Mouse (Mus musculus) midbrain, embryonic 13.5 days (tissue): ENCODE data around the gene Zfp213. TPM values are rescaled to one million over a fixed set of nuclear protein-coding genes. Genes with fewer than 3 reads are reported as not detected.
"Not testable (repeated sequence)": the region's sequence is repeated elsewhere in the genome, so short reads cannot be mapped to it uniquely, and the experiment has no call there.

ENCODE experiments used
- ATAC-seq: fragments of 200-750 bp; cut with Nextera tagmentation; 2 replicates; pipeline ENCODE4 v1.8.0; 2017; ENCODE audit warnings: mild to moderate bottlenecking, moderate TSS enrichment, moderate library complexity
- H3K27ac ChIP-seq: fragments of 300-500 bp; sonication (generic); 2 replicates; pipeline ENCODE4 v1.5.1; 2015; ENCODE audit warnings: inconsistent platforms, mild to moderate bottlenecking, moderate library complexity
- H3K27me3 ChIP-seq: fragments of 300-500 bp; sonication (generic); 2 replicates; pipeline ENCODE4 v1.6.1; 2015; ENCODE audit warnings: mild to moderate bottlenecking, inconsistent platforms
- H3K36me3 ChIP-seq: fragments of 300-500 bp; sonication (generic); 2 replicates; pipeline ENCODE4 v1.6.1; 2015; ENCODE audit warnings: mild to moderate bottlenecking, inconsistent platforms
- H3K4me1 ChIP-seq: fragments of 300-500 bp; sonication (generic); replicated peaks from 2 replicates; pipeline ENCODE4 v1.6.1; 2015; ENCODE audit warnings: inconsistent platforms
- H3K4me2 ChIP-seq: fragments of 300-500 bp; sonication (generic); replicated peaks from 2 replicates; pipeline ENCODE4 v1.6.1; 2015; ENCODE audit warnings: moderate library complexity, mild to moderate bottlenecking, inconsistent platforms
- H3K4me3 ChIP-seq: fragments of 300-500 bp; sonication (generic); replicated peaks from 2 replicates; pipeline ENCODE4 v1.5.1; 2015; ENCODE audit warnings: mild to moderate bottlenecking, inconsistent platforms
- H3K9ac ChIP-seq: fragments of 300-500 bp; sonication (generic); replicated peaks from 2 replicates; pipeline ENCODE4 v1.6.1; 2015; ENCODE audit warnings: mild to moderate bottlenecking, inconsistent platforms
- H3K9me3 ChIP-seq: fragments of 300-500 bp; sonication (generic); 2 replicates; pipeline ENCODE4 v1.6.1; 2016; ENCODE audit warnings: mild to moderate bottlenecking, inconsistent platforms
- WGBS: fragments of 180-500 bp; shearing (Covaris S2); methylation state at CpG from one replicate; pipeline ENCODE4 v1.1.7; 2015; 5-methylcytosine and 5-hydroxymethylcytosine counted together
- polyA plus RNA-seq: library from polyadenylated mRNA; unstranded; fragments of >200 nt; fragmentation: Nextera tagmentation; extraction: Ambion mirVana; gene quantifications from 2 replicates; pipeline ENCODE4 v1.2.1, GENCODE M21; 2015

The Zfp213 gene
- polyA plus RNA-seq, 1 experiment from 2014 or later = 20.4 TPM

DNA sequence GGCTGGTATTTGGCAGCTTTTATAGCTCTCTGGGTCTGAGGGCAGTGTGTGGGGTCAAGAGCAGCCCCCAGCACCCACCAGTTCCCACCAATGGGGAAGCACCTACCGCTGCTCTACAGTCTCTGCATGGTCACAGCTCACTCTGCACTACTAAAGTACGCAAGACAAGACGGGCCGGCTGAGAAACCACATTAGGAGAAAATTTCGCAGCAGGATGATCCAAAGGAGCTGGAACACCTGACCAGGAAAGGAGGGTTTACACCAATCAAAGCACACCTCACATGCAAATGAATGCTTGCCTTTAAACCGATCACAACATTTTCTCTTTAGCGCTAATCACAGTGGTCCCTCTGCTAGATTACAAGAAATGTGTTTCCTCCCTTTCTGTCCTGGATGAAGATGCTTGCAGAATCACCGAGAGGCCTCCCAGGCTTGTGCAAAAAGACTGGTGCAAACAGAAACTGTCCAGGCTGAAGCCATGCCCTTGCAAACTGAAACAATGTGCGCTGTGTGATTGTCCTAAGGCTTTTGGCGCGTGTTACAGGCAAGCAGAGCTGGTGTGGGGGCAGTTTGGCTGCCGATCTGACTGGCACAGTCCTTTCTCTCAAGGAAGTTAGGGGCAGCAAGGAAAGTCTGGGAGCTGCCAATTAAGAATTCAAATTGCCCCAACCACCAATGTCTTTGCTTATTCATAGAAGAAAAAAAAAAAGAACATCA, 21.9 kb downstream of the Zfp213 start:
- H3K4me1 ChIP-seq = peaks cover 9% of the 10 kb centered on the region; the same call in 1 of the 2 replicates
- H3K36me3 ChIP-seq = no peaks in the 10 kb centered on the region
- H3K27me3 ChIP-seq = peaks cover 55% of the 10 kb centered on the region
- peak overlapping the region; percentile 5 for H3K4me3 ChIP-seq
- 10% methylated on average over 12 of the region's 12 CpGs for WGBS
- peak overlapping the region; percentile 39 for H3K4me2 ChIP-seq
- H3K9ac ChIP-seq = no peak overlapping the region
- H3K9me3 ChIP-seq = no peaks in the 10 kb centered on the region
- H3K27ac ChIP-seq = no peak overlapping the region
- no peak for ATAC-seq

DNA sequence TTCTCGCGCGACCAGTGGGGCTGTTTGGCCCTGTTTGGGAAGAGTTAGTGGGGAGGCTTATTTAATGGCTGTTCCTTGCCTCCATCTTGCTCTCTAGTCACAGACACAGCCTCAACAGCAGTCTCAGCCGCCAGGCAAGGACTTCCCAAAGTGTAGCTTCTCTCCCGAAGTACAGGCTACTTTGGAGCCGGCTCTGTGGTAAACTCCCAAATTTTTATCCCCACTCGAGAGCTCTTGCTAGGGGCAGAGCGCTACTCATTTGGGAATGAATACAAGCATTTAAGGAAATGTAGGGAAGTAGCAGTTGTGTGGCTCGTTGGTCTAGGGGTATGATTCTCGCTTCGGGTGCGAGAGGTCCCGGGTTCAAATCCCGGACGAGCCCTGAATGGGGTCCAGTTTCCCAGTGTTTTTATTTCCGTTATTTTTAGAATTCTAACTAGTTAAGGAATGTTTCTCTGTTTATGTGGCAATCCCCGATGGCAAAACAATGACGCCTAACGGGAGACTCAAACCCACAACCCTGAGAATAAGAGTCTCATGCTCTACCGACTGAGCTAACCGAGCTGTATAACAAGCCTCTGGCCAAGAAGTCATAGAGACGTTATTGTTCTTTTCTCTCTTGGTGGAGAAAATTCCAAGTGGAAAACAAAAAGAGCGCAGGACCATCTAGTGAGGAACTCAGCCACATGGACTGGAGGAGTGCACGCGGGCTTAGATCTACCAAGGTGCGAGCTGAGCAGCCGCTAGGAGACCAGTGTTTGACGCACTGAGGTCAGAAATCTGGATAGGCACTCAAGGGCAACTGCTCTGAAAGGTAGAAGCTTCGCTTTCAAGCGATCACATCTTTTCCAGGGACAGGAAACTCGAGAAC, 23.2 kb downstream of the Zfp213 start:
- H3K9me3 ChIP-seq = no peaks in the 10 kb centered on the region
- no peaks in the 10 kb centered on the region for H3K36me3 ChIP-seq
- H3K4me3 ChIP-seq = peak overlapping the region; percentile 0; the same call in 1 of the 2 replicates
- H3K4me2 ChIP-seq = no peak overlapping the region
- H3K4me1 ChIP-seq = peaks cover 9% of the 10 kb centered on the region; the same call in 1 of the 2 replicates
- ATAC-seq = no peak
- WGBS = 9% methylated on average over 31 of the region's 31 CpGs
- H3K27me3 ChIP-seq = peaks cover 61% of the 10 kb centered on the region
- H3K9ac ChIP-seq = no peak overlapping the region
- H3K27ac ChIP-seq = no peak overlapping the region

DNA sequence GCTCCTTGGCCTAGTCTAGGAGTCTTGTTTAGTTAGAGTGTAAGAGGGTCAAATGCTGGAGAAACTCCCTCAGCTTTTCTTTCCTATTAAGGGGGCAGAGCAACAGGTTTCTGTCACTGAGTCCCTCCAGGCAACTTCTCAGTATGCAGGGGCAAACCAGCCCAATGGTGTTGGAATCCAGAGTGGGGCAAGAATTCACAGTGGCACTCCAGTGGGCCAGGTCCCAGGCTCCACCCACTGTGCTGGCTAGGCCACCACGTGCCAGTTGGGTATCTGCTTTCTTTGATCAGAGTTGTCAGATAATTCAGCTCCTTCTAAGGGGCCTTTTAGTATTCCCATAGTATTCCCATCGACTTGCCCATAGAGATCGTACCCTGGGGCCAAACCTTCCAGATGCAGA, 23.9 kb downstream of the Zfp213 start:
- no peak overlapping the region for H3K4me2 ChIP-seq
- H3K27ac ChIP-seq = no peak overlapping the region
- H3K27me3 ChIP-seq = peaks cover 61% of the 10 kb centered on the region
- H3K36me3 ChIP-seq = no peaks in the 10 kb centered on the region
- H3K9me3 ChIP-seq = no peaks in the 10 kb centered on the region
- H3K4me1 ChIP-seq = peaks cover 9% of the 10 kb centered on the region; the same call in 1 of the 2 replicates
- no peak overlapping the region for H3K9ac ChIP-seq
- no peak overlapping the region for H3K4me3 ChIP-seq
- ATAC-seq = no peak
- 37% methylated on average over 3 of the region's 3 CpGs for WGBS

DNA sequence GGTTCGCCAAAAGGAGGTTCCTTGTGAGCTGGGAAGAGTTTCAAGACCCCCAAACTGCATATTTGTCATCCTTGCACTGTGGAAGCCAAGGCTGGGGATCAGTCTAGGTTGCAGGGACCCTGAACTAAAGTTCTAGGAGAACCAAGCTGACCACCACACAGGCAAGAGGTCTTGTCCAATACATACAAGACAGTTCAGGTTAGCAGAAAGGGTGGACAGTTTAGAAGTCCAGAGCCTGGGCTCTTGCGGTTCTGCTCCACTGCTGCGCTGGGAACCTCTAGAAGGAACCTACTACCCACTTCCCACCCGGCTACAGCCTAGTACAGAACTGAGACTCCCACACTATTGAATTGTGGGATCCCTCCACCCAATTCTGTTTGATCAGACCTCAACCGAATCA, 24.4 kb downstream of the Zfp213 start:
- H3K36me3 ChIP-seq = no peaks in the 10 kb centered on the region
- no peak overlapping the region for H3K27ac ChIP-seq
- no peak overlapping the region for H3K4me2 ChIP-seq
- H3K27me3 ChIP-seq = peaks cover 66% of the 10 kb centered on the region
- 91% methylated on average over 5 of the region's 5 CpGs for WGBS
- H3K4me1 ChIP-seq = peaks cover 9% of the 10 kb centered on the region; the same call in 1 of the 2 replicates
- no peak overlapping the region for H3K4me3 ChIP-seq
- ATAC-seq = no peak
- H3K9me3 ChIP-seq = no peaks in the 10 kb centered on the region
- no peak overlapping the region for H3K9ac ChIP-seq

DNA sequence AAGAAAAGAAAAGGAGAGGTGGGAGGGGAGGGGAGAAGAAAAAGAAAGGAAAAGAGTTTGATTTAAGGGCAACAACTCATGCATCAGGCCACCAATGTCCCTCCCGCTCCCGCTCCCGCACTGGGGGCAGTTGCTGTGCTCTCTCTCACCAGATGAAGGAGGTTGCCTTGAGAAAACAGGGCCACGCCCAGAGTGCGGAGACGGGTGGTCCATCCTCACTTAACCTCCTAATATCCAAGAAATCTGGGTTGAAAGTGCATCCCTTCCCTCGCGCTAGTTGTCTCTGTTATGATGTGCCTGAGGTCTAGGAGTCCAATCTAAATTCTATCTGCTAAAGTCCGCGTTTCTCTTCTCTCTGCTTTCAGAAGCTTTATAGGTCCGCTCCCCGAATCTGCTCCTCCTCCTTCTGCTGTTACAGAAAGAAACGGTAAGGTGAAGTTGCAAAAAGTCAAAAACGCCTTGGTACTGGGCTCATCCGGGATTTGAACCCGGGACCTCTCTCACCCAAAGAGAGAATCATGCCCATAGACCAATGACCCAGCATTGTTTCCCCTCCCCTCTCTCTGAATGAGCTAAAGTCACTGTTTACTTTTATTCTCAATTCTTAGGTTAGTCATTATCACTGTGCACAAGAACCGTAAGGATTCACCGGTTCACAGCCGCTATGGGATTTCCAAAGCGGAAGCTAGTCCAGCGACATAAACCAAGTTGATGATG, 25.6 kb downstream of the Zfp213 start:
- no peak overlapping the region for H3K27ac ChIP-seq
- peak overlapping the region; percentile 27 for H3K4me3 ChIP-seq
- H3K4me2 ChIP-seq = peak overlapping the region; percentile 48
- WGBS = 8% methylated on average over 21 of the region's 21 CpGs
- peaks cover 71% of the 10 kb centered on the region for H3K27me3 ChIP-seq
- H3K9me3 ChIP-seq = no peaks in the 10 kb centered on the region
- ATAC-seq = no peak
- H3K9ac ChIP-seq = no peak overlapping the region
- peaks cover 9% of the 10 kb centered on the region; the same call in 1 of the 2 replicates for H3K4me1 ChIP-seq
- no peaks in the 10 kb centered on the region for H3K36me3 ChIP-seq

DNA sequence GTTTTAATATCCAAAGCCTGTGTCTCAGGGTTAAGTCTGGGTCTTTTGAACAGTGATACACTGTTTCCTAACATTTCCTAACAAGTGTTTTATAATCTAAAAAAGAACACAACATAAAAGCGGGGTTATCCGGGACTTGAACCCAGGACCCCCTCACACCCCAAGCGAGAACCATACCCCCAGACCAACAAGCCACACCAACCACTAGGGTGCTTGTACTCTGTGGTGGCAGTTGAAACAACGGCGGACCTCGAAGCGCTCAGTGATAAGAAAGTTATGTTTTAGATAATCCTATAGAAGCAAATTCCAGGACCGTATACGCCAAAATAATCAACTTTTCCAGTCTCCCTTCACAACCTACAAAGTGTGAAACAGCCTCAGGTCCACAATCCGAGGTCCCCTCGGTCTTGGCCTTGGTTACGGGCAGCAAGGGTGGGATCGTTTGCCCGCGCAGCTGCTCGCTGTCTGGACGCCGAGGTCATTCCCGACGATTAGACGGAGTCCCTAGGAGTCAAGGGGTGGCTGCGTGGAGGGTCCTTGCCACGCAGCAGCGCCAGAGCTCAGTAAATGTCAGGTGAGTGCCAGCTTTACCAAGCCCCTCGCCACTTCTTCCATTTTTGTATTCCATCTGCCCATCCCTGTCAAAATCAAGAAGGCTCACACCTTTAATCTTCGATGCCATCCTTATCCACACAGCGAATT, 26.3 kb downstream of the Zfp213 start:
- whole genome bisulfite sequencing = 5% methylated on average over 27 of the region's 27 CpGs
- ATAC-seq = no peak
- Histone ChIP-seq H3K4me3 (peak overlapping the region; percentile 27), H3K4me2 (peak overlapping the region; percentile 48), H3K4me1 (peaks cover 9% of the 10 kb centered on the region; the same call in 1 of the 2 replicates), H3K27ac (no peak overlapping the region), H3K9me3 (no peaks in the 10 kb centered on the region), H3K36me3 (no peaks in the 10 kb centered on the region), H3K9ac (peak overlapping the region; percentile 46; the same call in 1 of the 2 replicates), H3K27me3 (peaks cover 68% of the 10 kb centered on the region)

DNA sequence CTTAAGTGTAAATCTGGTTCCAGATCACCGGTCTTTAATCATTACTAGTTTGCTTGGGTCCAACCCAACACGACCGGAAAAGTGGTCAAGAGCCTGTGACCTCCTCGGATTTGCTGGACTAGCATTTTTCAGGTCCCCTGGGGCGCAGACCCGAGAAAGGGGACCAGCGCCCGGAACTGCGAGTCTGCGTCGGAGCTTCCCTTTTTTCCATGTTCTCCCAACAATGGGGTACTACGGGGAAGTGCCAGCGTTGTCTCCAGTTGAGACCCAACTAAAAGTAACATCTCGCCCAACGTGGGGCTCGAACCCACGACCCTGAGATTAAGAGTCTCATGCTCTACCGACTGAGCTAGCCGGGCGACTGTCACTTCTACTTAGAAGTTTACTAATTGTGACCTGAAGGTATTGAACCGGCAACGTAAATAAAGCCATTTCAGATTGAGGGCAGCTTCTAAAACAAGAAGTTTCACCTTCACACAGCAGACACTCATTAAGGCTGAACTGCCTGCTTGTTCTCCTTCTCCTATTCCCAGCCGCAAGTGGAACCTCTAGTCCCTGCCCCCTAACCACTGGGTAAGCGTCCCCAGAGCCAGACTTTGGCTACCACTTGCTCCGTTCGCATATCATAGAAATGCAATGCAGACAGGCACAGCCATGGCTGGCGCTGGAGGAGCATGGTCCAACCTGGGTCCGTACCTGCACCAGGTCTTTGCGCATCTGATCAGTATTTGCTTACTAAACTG, 28.8 kb downstream of the Zfp213 start:
- H3K4me2 ChIP-seq, H3K9ac ChIP-seq, H3K27ac ChIP-seq, H3K9me3 ChIP-seq, ATAC-seq, H3K4me3 ChIP-seq, H3K4me1 ChIP-seq, H3K36me3 ChIP-seq: not testable (repeated sequence)
- 2% methylated on average over 18 of the region's 29 CpGs for WGBS
- peaks cover 53% of the 10 kb centered on the region for H3K27me3 ChIP-seq

DNA sequence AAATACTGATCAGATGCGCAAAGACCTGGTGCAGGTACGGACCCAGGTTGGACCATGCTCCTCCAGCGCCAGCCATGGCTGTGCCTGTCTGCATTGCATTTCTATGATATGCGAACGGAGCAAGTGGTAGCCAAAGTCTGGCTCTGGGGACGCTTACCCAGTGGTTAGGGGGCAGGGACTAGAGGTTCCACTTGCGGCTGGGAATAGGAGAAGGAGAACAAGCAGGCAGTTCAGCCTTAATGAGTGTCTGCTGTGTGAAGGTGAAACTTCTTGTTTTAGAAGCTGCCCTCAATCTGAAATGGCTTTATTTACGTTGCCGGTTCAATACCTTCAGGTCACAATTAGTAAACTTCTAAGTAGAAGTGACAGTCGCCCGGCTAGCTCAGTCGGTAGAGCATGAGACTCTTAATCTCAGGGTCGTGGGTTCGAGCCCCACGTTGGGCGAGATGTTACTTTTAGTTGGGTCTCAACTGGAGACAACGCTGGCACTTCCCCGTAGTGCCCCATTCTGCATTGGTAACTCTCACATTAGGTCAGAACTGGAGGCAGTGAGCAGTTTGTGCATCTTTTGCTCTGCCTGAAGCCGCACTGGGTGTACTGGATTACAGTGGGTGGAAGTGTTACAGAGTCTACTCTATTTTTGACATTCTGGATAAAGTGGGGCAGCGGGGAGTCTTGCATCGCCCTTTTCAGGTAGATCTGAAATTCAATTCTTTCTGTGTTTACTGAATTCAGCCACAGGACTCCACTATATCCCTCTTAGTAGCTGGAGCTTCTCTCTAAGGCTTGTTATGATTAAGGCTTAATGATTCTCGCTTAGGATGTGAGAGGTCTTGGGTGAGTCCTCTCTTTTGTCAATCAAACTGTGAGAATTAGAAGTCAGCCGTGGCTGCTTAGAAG, 30.2 kb downstream of the Zfp213 start:
- peaks cover 39% of the 10 kb centered on the region for H3K27me3 ChIP-seq

DNA sequence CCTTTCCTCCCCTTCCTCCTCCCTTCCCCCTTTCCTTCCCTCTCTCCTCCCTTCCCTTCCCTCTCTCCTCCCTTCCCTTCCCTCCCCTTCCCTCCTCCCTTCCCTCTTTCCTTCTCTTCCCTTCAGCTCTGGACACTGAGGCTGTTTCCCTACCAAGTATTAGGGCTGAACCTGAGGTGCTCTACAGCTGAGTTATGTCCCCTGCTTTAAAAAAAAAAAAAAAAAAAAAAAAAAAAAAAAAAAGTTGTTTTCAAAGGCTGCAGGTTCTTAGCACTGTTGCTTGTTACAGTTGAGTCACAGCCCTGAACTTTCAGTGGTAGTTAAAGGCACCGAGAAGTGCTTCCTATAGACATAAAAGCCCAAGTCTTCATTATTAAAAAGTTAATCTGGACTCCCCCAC, 32.6 kb downstream of the Zfp213 start:
- not testable (repeated sequence) for H3K27ac ChIP-seq, H3K4me1 ChIP-seq, H3K9ac ChIP-seq, ATAC-seq, H3K9me3 ChIP-seq, H3K4me2 ChIP-seq, H3K36me3 ChIP-seq, H3K4me3 ChIP-seq
- WGBS = 26% methylated on average over 1 of the region's 1 CpGs
- peaks cover 17% of the 10 kb centered on the region for H3K27me3 ChIP-seq

More for the DNA sequence above, 30.2 kb downstream of the Zfp213 start:
- not testable (repeated sequence) for H3K4me2 ChIP-seq, H3K4me3 ChIP-seq, H3K27ac ChIP-seq, ATAC-seq, H3K4me1 ChIP-seq, H3K36me3 ChIP-seq, H3K9ac ChIP-seq, H3K9me3 ChIP-seq
- 6% methylated on average over 11 of the region's 23 CpGs for WGBS

DNA sequence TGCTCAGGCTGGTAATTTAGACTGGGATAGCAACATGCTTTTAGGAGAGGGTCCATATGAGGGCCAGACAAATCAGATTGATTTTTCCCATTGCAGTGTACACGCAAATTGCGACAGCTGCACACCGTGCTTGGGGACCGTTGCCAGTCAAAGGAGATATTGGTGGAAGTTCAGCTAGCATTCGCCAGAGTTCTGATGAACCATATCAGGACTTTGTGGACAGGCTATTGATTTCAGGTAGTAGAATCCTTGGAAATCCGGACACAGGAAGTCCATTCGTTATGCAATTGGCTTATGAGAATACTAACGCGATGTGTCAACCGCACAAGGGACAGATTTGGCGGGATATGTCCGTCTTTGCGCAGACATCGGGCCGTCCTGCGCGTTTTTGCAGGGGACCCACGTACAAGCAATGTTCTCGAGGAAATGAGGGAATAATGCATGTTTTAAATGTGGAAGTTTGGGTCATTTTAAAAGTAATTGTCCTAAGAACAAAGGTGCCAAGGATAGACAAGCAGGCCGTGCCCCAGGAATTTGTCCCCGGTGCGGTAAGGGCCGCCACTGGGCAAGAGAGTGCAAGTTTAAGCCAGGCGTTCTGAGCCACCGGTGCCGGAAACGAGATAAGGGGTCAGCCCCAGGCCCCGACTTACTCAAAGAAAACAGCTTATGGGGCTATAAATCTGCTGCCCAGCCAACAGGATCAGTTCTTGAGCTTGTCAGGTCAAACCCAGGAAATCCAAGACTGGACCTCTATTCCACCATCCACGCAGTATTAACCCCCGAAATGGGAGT, 40.9 kb downstream of the Zfp213 start:
- not testable (repeated sequence) for H3K9me3 ChIP-seq, H3K27ac ChIP-seq, ATAC-seq, H3K36me3 ChIP-seq, H3K9ac ChIP-seq, H3K4me2 ChIP-seq, H3K4me1 ChIP-seq, H3K27me3 ChIP-seq, H3K4me3 ChIP-seq
- 75% methylated on average over 30 of the region's 30 CpGs for WGBS
